Mouse (Mus musculus) naive thymus-derived CD4-positive, alpha-beta T cell, adult 5 months (primary cell): ENCODE results near the gene Klc2. TPM values are rescaled to one million over a fixed set of nuclear protein-coding genes. Genes with fewer than 3 reads are reported as not detected.

Experiments used
- polyA plus RNA-seq: library from polyadenylated mRNA; unstranded; fragments of 100-300 nt; shearing (Covaris generic); gene quantifications from one replicate; pipeline ENCODE4 v1.2.1, GENCODE M21; 2017

Klc2 gene
- 4.6 TPM for polyA plus RNA-seq

GRCm38 (mm10) chr19:5118384-5118698, at the start of gene Klc2:
Gene Klc2 (minus strand): TSS chr19:5118560.

GRCm38 (mm10) chr19:5106731-5107191, 11.6 kb downstream of the Klc2 start, which contains the start of gene Rab1b:
Gene Rab1b (minus strand): TSS chr19:5107072.

GRCm38 (mm10) chr19:5098363-5099143, 19.8 kb downstream of the Klc2 start, which contains the start of gene Cnih2:
Gene Cnih2 (minus strand): TSS chr19:5098521.

GRCm38 (mm10) chr19:5087884-5088728, 30.3 kb downstream of the Klc2 start, which contains the start of gene Yif1a:
Gene Yif1a (plus strand): TSS chr19:5088538.

GRCm38 (mm10) chr19:5085145-5085863, 33.1 kb downstream of the Klc2 start, which contains the start of gene Tmem151a:
Gene Tmem151a (minus strand): TSS chr19:5085531.

GRCm38 (mm10) chr19:5067867-5068569, 50.3 kb downstream of the Klc2 start, which contains the start of gene Cd248:
Gene Cd248 (plus strand): TSS chr19:5068078.

Other genes starting within 250 kb of the Klc2 start
- not detected for gene Actn3, start 240.7 kb downstream of the Klc2 start, polyA plus RNA-seq
- gene Zdhhc24, start 239.9 kb downstream of the Klc2 start, polyA plus RNA-seq = 4.3 TPM
- gene Bbs1, start 211.9 kb downstream of the Klc2 start, polyA plus RNA-seq = 0.37 TPM
- 59.0 TPM for gene Dpp3, start 190.3 kb downstream of the Klc2 start, polyA plus RNA-seq
- gene Peli3, start 175.4 kb downstream of the Klc2 start, polyA plus RNA-seq = 1.4 TPM
- 46.3 TPM for gene Mrpl11, start 156.4 kb downstream of the Klc2 start, polyA plus RNA-seq
- gene Npas4, start 128.2 kb downstream of the Klc2 start, polyA plus RNA-seq = not detected
- gene Slc29a2, start 94.7 kb downstream of the Klc2 start, polyA plus RNA-seq = 1.3 TPM
- gene B4gat1, start 79.7 kb downstream of the Klc2 start, polyA plus RNA-seq = 3.6 TPM
- 1.8 TPM for gene AC124502.3, start 79.7 kb downstream of the Klc2 start, polyA plus RNA-seq
- 82.7 TPM for gene Brms1, start 77.2 kb downstream of the Klc2 start, polyA plus RNA-seq
- gene Rin1, start 68.1 kb downstream of the Klc2 start, polyA plus RNA-seq = 0.70 TPM
- gene Cd248, start 50.5 kb downstream of the Klc2 start, polyA plus RNA-seq = not detected
- gene Tmem151a, start 33.0 kb downstream of the Klc2 start, polyA plus RNA-seq = not detected
- gene Yif1a, start 30.0 kb downstream of the Klc2 start, polyA plus RNA-seq = 34.0 TPM
- gene Cnih2, start 20.0 kb downstream of the Klc2 start, polyA plus RNA-seq = 0.52 TPM
- 120 TPM for gene Rab1b, start 11.5 kb downstream of the Klc2 start, polyA plus RNA-seq
- gene Pacs1, start 154.6 kb upstream of the Klc2 start, polyA plus RNA-seq = 141 TPM
- 321 TPM for gene Sf3b2, start 176.9 kb upstream of the Klc2 start, polyA plus RNA-seq
- not detected for gene Gal3st3, start 179.8 kb upstream of the Klc2 start, polyA plus RNA-seq
- gene Catsper1, start 217.2 kb upstream of the Klc2 start, polyA plus RNA-seq = not detected
- not detected for gene Cst6, start 231.0 kb upstream of the Klc2 start, polyA plus RNA-seq
- 47.0 TPM for gene Eif1ad, start 248.2 kb upstream of the Klc2 start, polyA plus RNA-seq
- gene Banf1, start 248.6 kb upstream of the Klc2 start, polyA plus RNA-seq = 229 TPM